Mouse (Mus musculus) intestine, embryonic 15.5 days (tissue): Measurements from ENCODE around the gene Stxbp2. TPM values are rescaled to one million over a fixed set of nuclear protein-coding genes. Genes with fewer than 3 reads are reported as not detected.

Source experiments
- polyA plus RNA-seq: library from polyadenylated mRNA; unstranded; fragments of >200 nt; fragmentation: Nextera tagmentation; extraction: Ambion mirVana; gene quantifications from 2 replicates; pipeline ENCODE4 v1.2.1, GENCODE M21; 2015

Gene Stxbp2
- polyA plus RNA-seq, 1 experiment from 2014 or later, result 110 TPM

Other genes starting within 250 kb of the Stxbp2 start
- 6.6 and 7.0 TPM in 2 replicates for gene Arhgef18, start 237.9 kb upstream of the Stxbp2 start, polyA plus RNA-seq
- 8.9 and 15.2 TPM in 2 replicates for gene Pex11g, start 163.3 kb upstream of the Stxbp2 start, polyA plus RNA-seq
- not detected in 2 replicates for gene Tex45, start 160.1 kb upstream of the Stxbp2 start, polyA plus RNA-seq
- gene Zfp358, start 137.8 kb upstream of the Stxbp2 start, polyA plus RNA-seq, result 31.3 and 32.6 TPM in 2 replicates
- gene Mcoln1, start 130.5 kb upstream of the Stxbp2 start, polyA plus RNA-seq, result 52.4 and 60.9 TPM in 2 replicates
- 34.4 and 36.7 TPM in 2 replicates for gene Pnpla6, start 115.6 kb upstream of the Stxbp2 start, polyA plus RNA-seq
- 5.0 and 5.1 TPM in 2 replicates for gene C330021F23Rik, start 63.0 kb upstream of the Stxbp2 start, polyA plus RNA-seq
- 21.0 and 24.4 TPM in 2 replicates for gene Camsap3, start 43.7 kb upstream of the Stxbp2 start, polyA plus RNA-seq
- 45.2 and 50.9 TPM in 2 replicates for gene Xab2, start 9.6 kb upstream of the Stxbp2 start, polyA plus RNA-seq
- gene Pet100, start 9.4 kb upstream of the Stxbp2 start, polyA plus RNA-seq, result 89.9 and 93.4 TPM in 2 replicates
- 0.10 TPM in 1 of 2 replicates, not detected in the other for gene Pcp2, start 5.4 kb upstream of the Stxbp2 start, polyA plus RNA-seq
- gene Retn, start 24.8 kb downstream of the Stxbp2 start, polyA plus RNA-seq, result 0.27 TPM in 1 of 2 replicates, not detected in the other
- gene Mcemp1, start 34.8 kb downstream of the Stxbp2 start, polyA plus RNA-seq, result 0.40 and 0.54 TPM in 2 replicates
- gene Fcor, start 41.4 kb downstream of the Stxbp2 start, polyA plus RNA-seq, result 8.0 and 9.1 TPM in 2 replicates
- gene Trappc5, start 45.3 kb downstream of the Stxbp2 start, polyA plus RNA-seq, result 36.0 and 36.7 TPM in 2 replicates
- gene Fcer2a, start 63.2 kb downstream of the Stxbp2 start, polyA plus RNA-seq, result 0.08 and 0.09 TPM in 2 replicates
- gene Clec4g, start 89.7 kb downstream of the Stxbp2 start, polyA plus RNA-seq, result 0.40 TPM in 1 of 2 replicates, not detected in the other
- gene Cd209a, start 118.0 kb downstream of the Stxbp2 start, polyA plus RNA-seq, result 0.15 and 0.23 TPM in 2 replicates
- not detected in 2 replicates for gene Cd209e, start 223.4 kb downstream of the Stxbp2 start, polyA plus RNA-seq
- gene Cd209d, start 247.6 kb downstream of the Stxbp2 start, polyA plus RNA-seq, result not detected in 2 replicates